Mouse (Mus musculus) lung, postnatal 10 days (tissue): ENCODE measurements around the gene Atxn7l3.
A peak's percentile ranks its signal among the peaks of the same experiment; 100 is the strongest.

Source experiments
- DNase-seq: peaks from one replicate; pipeline ENCODE4 v3.0.0; 2021

Atxn7l3 gene

DNA sequence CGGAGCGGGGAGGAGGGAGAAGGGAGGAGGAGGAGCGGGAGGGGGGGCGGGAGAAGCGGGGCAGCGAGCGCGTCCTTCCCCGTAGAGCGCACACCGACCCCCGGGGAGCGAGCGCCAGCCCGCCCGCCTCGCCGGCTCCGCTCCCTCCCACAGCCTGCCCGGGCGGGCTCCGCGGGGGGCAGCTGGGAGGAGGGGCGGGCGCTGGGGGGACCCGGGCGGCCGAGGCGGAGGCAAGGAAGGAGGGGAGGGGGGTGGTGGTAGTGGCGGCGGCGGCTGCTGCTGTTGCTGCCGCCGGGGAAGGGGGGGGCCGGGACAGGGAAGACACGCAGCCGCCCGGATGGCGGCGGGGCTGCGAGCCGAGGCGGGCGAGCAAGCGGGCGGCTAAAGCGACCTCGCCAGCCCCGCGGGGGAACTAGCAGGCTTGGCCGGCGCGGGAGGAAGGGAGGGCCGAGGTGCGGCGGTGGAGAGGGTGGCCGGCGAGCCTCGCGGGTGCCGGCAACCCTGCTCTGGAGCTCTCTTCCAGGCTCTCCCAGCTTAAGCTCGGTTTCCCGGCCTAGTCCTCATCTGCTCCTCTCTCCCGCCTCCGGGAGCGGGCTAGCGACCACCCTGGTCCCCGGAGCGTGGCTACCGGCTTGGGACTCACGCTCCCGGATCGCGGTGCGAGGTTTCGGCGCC lies 21.6 kb upstream of the Atxn7l3 start:
- DNase-seq: peak; percentile 87

DNA sequence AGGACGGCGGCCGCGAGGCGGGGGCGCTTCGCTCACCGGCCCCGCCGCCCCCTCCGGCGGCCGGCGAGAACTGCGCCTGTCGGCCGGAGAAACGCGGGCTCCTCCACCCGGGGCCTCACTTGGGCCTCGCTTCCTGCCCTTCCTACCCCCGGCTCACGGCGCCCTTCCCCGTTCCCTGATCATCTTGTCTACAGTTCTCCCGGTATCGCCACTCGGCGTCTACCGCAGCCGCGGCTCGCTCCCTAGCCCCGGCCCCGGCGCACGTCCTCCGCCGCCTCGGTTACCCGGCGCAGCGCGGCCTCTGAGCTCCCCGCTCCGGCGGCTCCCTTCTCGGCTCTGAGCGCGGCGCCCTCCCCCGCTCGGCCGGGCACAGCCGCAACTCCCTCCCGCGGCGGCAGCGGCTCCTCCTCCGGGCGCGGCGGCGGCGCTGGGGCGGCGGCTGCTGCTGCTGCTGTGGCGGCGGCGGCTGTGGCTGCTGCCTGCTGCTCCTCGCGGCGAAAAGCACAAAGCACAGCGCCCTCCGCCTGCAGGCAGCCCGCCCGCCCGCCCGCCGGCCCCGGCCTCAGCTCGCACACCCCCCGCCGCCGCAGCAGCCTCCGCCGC lies 21.0 kb upstream of the Atxn7l3 start:
- DNase-seq: peak; percentile 79

DNA sequence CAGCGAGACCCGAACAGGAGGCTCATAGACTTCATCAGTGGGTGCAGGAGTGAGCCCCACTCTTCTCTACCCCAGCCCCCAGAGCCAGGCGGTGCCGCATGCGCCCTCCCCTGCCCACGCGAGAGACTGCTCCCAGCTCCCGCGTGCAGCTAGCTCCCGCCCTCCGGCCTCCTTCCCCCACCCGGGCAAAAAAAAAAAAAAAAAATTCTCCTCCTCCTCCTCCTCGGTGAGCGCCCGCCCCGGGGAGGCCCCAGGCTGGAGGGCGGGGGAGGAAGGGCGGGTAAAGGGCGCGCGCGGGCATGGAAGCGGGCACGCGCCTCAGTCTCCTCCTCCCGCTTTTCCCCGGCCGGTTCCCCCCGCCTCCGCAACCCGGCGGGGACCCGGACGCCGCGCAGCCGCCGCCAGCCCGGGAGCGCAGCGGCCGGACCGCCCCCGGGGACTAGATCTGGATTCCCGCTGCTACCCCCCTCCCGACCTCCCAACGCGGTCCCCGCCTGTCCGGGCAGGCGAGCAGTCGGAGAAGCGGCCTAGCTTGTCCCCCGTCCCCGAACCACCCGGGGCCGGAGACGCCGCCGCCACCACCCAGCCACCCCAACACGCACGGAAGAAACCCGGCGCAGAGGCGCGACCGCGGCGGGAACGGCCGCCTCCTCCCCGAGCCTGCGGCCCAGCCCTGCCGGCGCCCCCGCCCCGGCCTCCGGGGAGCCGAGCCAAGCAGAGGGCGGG lies 20.3 kb upstream of the Atxn7l3 start:
- peak; percentile 93 for DNase-seq

DNA sequence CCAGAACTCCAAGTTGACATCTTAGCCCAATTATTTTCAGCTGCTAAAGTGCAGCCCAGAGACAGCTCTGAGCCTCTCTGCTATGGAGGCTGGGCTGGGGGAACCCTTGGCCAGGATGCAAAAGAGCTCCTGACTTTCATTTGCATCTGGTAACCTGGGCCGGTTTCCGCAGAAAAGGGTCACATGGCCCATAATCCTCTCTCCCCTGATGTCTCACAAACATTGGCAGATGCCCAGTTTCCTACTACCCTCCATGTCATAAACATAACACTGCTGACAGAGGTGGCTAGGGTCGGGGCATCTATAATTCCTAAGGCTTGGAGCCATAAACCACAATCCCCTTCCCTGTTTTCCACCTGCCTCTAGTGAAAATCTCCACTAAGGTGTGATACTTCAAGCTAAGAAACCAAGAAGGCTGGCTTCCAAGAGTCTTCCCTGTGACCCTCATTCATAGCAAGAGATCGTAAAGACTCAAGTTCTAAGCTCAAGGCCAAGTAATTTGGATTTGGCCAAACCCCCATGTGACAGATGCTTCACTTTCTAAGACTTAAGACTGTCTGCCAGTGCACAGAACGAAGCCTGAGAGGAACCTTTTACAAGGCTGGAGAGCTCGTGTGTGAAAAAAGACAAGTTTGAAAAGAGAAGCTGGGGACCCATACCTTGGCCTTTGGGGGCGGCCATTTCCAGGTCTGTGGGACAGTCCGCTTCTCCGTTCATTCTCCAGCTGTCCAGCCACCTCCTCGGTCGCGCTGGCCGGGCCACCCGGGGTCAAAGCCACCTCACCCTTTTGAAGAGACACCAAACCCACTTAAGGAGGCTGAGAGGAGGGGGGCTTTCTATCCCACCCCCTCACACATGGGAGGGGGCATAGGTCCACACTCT lies 19.5 kb upstream of the Atxn7l3 start:
- no peak for DNase-seq

DNA sequence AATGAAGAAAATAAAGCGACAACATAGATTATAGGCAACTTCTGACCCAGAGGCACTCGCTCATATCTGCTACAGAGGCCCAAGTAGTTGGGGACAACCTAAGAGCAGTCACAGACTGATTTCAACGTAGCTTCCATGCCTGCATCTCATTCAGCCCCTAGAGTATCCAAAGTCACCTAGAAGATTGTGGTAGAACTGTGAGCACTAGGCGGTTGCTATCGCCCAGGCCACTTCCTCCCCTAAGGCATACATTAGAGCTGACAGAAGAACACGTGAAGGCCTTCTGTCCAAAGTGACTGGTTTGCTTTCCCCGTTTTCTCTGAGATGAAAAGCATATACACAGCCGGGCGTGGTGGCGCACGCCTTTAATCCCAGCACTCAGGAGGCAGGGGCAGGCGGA lies 17.9 kb upstream of the Atxn7l3 start:
- DNase-seq: no peak

DNA sequence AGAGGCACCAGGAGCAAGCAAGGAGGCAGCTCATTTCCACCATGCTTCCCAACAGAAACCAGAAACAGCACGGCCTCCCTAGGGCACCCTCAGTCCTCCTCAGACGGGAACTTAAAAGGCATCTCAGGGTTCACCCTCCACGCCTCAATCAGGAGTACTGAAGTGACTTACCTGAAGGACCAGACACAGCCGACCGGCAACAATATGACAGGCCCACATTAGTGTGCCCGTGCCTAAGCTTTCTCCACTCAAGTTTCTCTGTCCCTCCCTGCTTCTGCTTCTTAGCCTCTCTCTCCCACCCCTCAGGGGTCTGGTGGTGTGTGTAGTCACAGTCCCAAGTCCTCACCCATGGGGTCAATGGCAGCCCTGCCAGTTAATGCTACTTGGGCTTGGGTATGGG lies 16.2 kb upstream of the Atxn7l3 start:
- DNase-seq: no peak

DNA sequence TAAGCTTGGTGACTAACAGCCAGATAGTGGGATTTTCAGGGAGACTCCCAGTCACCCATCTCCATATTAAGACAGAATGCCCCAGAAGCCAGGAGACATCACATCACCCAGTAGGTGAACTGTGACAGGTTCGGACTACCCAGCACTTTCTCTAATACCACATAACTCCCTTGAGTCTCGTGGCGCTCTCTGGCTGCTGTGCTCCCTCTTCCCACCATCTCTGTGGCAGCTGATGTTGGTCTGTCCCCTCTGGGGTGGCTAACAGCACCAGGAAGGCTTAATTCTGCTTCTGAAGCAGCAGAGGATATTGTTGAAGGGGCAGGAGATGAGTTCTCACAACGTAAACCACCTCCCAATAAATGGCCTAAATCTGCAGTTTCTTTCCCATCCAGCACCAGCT lies 15.5 kb upstream of the Atxn7l3 start:
- no peak for DNase-seq

DNA sequence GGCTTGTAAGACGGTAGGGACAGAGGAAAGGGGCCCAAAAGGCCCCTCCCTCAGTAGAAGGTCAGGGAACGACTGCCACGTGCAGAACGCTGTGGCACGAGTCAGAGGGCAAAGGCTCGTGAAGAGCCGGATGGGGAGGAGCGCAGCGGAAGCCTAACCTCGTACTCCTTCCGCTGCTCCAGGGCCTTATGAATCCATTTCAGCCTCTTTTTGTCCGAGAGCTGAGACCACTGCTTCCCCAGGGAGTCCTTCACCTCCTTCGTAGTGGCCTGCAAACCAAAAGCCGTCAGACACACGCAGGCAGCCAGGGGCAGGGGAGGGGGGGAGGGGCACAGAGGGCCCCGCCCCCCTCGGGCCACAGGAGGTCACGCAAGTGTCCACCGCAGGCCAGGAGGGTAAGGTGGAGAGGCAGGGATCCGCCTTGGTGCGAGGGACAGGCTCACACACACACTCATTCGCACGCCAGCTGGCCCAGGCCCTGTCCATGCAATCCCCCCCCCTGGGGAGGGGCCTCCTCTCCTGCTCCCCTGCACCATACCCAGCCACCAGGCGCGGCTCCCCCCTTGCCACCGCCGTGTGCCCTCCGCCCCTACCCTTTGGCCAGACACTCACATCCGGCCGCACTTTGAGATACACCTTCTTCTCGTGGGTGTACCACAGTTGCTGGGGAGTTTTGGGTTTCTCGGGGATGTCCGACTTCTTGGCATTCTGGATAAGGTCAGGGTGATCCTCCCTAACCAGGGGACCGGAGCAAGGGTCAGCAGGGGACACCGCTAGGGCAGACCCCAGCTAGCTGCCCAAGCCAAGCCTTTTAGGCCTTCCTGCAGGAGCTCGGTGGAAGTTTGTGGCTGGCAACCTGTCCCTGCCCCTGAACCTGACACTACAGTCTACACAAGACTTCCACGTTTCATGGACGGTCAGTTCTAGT lies 14.6 kb upstream of the Atxn7l3 start:
- DNase-seq: no peak

DNA sequence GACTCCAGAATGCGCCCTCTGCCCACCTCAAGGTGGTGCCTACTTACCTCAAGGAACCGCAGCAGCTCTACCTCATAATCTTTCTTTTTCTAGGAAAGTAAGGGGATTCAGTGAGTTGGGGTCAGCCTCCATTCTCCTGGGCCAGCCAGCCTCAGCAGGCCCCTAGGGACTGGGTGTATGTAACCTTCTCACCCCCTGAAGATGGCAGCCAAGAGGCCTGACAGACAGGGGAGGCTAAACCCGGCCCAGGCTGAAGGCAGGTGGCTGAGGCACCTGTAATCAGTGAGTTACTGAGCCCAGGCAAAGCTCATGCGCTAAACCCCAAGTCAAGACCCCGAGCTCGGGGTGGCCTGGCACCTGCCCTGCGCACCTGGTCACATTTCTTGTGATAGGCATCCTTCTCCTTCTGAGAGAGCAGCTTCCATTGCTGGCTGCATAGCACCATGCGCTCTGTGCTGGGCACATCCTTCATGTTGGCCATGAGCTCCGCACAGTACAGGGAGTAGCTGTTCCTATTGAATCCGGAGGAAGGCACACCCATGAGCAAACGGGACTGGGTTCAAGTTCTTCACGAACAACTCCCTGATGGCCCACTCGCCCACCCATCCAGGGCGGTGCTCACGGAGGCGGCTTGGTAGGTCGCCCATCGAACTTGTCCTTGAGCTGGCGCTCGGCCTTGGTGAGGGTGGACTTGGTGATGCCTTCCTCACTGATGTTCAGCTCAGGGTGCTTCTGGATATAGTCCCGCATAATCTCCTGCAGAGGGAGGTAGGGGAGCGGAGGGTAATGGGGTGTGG lies 13.6 kb upstream of the Atxn7l3 start:
- DNase-seq: no peak

DNA sequence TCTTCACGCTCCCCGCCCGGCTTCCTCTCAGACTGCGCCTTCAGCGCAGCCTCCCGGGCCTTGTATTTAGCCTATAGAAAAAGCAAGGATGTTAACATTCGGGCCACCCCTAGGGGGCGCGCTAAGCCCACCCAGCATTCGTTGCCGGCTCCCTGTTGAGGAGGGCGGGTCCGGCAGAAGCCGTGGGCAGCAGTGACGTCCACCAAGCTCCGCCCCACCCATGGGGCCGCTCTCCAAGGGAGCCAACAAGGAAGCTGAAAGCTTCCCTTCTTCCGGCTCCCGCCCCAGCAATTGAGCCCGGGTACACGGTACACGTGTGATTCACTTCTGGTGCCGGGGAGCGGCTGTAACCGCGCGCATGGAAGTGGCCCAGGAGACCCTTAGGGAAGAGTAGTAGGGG lies 12.5 kb upstream of the Atxn7l3 start:
- peak; percentile 99 for DNase-seq

DNA sequence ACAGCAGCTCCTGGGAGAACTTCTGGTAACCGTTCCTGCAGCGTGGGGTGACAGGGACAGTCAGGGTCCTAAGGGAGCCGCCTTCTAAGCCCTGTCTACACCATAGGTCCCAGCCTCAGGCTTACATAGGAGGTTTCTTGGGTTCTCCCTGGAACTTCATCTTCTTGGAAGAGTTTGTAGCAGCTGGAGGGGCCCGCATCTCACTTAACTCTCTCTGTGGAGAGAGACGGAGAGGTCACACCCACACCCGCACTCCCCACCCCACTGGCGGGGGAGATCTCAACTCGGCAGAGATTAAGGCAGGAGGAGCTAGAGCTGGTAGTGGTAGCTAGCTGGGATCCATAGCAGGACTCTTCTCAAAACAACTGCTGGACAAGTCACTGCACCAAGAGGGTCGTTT lies 11.7 kb upstream of the Atxn7l3 start:
- DNase-seq: no peak

DNA sequence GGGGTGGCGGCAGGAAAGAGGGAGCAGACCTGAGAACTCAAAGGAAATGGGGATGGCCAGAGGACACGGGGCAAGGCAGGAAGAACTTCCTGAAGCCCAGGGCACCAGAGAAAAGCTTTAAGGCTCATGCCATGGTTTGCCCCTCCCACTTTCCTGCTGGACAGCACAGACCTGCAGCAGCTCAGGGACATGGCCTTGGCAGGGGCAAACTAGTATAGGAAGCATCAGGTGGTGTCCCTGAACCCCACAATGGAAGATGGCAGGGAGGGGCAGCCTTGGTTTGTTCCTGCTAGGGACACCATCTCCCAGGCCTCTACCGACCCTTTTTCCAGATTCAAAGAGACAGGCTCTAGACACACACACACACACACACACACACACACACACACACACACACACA lies 8.9 kb upstream of the Atxn7l3 start:
- DNase-seq: no peak

DNA sequence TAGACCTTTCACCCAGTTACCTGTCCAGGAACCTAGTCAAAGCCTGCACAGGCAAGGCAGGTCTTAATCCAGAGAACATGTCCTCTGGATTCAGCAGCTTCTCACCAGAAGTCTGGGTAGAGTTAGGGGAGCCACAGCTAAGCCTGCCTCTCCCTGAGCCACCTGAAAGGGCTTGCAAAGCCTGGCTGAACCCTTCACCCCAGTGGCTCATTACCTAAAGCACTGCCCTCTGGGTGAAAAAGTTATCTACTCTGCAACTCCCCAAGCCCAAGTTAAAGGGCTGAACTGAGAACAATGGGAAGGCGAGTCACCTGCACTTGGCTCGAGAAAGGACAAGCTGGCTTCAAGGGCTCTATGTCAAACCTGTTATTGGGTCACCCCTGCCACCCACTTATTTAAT lies 7.7 kb upstream of the Atxn7l3 start:
- DNase-seq: no peak

DNA sequence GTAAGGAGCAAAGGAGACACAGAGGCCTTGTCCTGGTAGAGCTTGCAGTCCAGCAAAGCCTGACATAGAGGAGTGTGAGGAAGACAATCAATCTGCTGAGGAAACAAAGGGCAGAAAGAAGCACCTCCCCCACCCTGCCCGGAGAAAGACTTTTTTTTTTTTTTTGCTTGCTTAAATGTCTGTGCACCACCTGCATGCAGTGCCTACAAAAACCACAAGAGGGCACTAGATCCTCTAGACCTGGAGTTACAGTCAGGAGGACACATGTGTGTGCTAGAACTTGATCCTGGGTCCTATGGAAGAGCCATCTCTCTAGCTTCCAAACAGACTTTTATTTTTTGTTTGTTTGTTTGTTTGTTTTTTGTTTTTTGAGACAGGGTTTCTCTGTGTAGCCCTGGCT lies 3.4 kb upstream of the Atxn7l3 start:
- peak; percentile 80 for DNase-seq

DNA sequence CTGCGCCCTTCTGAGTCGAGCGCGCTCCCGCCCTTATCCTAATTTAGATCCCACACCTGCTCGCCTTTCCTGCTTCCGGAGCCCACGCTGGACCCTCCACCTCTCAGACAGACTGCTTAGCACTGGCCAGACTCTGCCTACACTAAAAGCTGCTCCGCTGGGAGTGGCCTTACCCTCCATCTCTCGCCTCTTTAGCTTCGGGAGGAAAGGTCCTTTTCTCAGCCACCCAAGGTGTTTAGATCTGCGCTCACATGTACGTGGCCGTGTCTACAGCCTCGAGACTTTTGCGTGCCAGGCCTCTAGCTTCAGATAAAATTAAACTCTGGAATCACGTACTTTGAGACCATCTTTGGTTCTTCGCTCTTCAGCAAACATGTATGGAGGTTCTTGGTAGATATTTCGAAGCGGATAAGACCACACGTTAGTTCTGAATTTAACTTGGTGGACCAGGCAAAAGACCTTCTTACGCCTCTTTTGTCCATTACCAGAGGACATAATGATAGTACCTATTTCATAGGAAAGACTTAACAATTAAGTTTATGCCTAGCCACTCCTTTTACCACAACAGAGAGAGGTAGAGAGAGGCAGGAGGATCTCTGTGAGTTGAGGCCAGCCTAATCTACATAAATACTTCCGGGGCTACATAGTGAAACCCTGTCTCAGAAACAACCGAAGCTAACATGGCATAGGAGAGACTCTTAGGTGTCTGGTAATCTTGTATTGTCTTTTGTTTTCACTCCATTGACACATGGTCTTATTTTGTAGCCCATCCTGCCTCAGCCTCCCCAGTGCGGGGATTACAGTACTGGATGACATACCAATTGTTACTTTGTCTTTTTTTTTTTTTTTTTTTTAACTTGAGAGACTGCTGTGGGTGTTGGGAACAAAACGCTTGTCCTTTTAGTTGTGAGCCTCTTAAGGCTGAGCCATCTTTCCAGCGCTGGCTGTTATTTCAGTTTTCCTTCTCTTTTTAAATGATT lies 1.4 kb upstream of the Atxn7l3 start:
- no peak for DNase-seq

DNA sequence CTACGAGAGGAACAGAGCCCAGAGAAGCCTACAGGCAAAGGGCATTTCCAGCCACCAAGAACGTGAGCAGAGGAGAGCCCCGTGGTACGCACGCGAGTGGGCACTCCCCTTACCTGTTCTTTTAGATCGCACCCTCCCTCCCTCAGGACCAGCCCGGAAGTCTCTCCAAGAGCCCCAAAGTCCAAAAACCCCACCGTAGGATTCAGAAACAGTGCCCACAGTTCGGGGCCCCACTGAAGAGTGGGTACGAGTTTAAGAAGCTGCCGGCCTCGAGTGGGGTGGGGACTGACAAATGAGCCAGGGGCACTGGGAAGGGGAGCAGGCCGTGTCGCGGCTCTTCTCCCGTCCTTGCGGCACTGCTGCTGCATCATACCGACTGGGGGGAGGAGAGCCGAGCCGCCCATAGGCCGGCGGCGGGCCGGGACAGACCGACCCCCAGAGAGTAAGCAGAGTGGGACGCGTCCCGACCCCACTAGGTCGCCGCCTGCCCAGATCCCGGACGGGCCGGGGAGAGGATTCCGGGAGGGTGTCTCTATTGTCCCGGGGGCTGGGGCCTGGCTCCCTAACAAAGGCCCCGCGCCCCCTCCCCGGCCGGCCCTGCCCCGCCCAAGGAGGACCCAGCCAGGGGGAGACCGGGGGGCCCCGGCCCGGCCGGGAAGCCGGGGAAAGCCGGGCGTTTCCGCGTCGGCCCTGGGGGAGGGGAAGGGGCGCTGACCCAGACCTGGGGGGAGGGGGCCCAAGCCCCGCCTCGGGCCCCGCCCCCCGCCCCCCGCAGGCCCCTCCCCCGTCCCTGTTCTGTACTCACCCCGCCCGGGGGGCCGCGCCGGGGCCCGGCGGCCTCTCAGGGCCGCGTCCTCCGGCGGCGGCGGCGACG lies 596 bp downstream of the Atxn7l3 start:
- DNase-seq: peak; percentile 73

DNA sequence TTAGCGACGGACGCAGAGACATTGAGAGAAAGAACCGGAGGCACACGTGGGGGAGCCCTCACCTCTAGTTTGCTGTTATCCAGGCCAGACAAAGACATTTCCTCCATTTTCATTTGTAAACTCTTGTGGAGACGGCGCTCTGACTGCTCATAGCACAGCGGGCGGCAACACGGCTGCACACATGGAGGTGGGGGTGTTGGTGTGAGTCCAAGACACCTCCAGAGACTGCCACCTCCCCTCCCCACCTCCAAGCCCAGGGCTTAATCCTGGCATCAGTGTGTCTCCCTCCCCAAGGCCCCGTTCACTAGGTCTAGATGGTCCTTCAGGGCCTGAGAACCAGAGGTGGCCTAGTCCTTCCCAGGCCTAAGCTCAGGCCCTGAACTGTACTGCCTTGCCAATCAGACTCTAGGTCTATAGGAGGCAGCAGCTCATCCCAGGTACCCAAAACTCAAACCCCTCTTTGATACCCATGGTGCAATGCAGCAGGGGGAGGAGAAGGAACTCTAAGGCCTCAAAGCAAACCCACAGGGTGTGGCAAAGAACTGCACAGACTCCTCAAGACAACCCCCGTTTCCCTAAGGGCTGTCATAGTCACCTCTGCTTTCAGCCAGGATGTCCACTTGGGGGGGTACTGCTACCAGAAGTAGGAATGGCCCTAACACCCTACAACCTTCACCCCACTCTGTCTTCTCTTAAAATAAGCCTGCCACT lies 1.4 kb downstream of the Atxn7l3 start:
- peak; percentile 57 for DNase-seq

DNA sequence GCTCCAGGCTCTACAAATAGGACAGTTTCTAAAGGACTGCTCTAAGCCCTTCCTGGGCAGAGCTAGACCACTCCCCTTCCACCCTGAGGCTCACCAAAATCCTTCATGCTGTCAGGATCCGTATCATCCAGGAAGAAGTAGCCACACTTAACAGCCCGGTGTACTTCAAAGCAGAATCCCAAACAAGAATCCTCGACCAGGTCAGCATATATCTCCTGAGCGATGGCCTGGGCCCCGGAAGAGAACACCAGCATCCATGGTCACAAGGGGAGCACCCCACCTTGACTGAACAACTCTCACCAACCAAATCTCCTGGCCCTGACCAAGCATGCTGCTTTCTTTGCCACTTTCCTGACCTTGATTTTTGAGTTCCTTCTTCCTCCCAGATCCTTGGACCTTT lies 2.0 kb downstream of the Atxn7l3 start:
- DNase-seq: no peak
